ENCODE assay signal across 8 mouse cellular contexts in the genomic region with DNA sequence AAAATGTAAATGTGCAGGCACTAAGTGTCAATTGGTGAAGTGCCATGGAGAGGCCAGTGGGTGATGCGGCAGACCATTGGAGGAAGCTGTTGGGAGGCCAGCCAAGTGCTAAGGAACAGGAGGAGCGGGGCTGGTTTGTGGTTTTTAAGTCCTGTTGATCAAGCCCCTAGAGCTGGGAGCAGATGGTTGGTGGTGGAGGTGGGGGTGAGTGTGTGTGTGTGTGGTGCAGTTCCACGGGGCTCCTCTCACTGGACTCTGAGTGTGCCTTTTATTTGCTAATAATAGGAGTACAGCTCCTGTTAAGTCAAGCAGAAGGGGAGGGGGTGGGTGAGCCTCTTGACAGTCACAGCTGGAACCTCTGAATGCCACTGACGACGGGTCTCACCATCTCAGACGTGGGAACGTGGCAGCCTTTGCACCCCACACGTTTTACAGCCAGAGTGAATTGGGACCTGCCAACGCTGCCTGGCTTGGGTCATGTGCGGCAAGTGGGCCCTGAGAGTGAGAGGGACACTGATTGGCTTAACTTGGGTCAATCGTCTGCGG. TPM values are rescaled to one million over a fixed set of nuclear protein-coding genes. Genes with fewer than 3 reads are reported as not detected.
A peak's percentile ranks its signal among the peaks of the same experiment; 100 is the strongest.
DNase-seq lines count a peak whose midpoint lies in the region; ATAC-seq lines count a peak whose summit lies in the region.

No protein-coding gene starts in this region.

- peak; percentile 27 for DNase-seq in kidney, adult 9 months
- DNase-seq in kidney, adult 18-20 months, result no peak
- peak; percentile 72 for DNase-seq in cerebellum, adult 9-11 months
- peak; percentile 71 for DNase-seq in lung, postnatal 14 days
- DNase-seq in spleen, adult 18-20 months, result no peak
- DNase-seq in urinary bladder, postnatal 10 days (ENCODE audit: low spot score), result no peak
- no peak for DNase-seq in urinary bladder, adult 2 months (ENCODE audit: low spot score)

- peak; percentile 80 to 81 for ATAC-seq in hematopoietic stem cell, adult 5-6 weeks (replicated peaks in 1 of 2; ENCODE audit: insufficient read depth in 1 of 2, low FRiP score in 2 of 2, low TSS enrichment in 1 of 2, low read depth in 1 of 2, poor library complexity in 2 of 2, severe bottlenecking in 2 of 2)

RNA-seq across cellular contexts. Expression of a gene that starts 13.9 kb away (rescaled TPM):
- 42.3 and 45.7 TPM in 2 replicates for total RNA-seq in hematopoietic stem cell, adult 5-6 weeks (2017)
- 6.7 and 6.8 TPM in 2 replicates for polyA plus RNA-seq in urinary bladder, adult 2 months (2012; rRNA removed)

RNA-seq across cellular contexts. Expression of a gene that starts 18.2 kb away (rescaled TPM):
- total RNA-seq in hematopoietic stem cell, adult 5-6 weeks (2017), result 48.5 and 65.8 TPM in 2 replicates
- 18.3 and 21.9 TPM in 2 replicates for polyA plus RNA-seq in urinary bladder, adult 2 months (2012; rRNA removed)

Comparison
In these comparisons a context has a peak if more than half of its experiments do, and no peak if none do; other contexts are left out.
1. DNase-seq: peak in kidney, adult 9 months (single experiment), cerebellum, adult 9-11 months (single experiment) and lung, postnatal 14 days (single experiment); none in kidney, adult 18-20 months (single experiment), spleen, adult 18-20 months (0 of 2), urinary bladder, postnatal 10 days (single experiment) and urinary bladder, adult 2 months (single experiment).